Mouse (Mus musculus): ENCODE data around the gene Ccin. TPM values are rescaled to one million over a fixed set of nuclear protein-coding genes. Genes with fewer than 3 reads are reported as not detected.

Gene Ccin
- polyA plus RNA-seq, 1 experiment from 2014 or later, result 0.17 TPM

- H3K4me3 ChIP-seq (ENCODE audit: low read depth, low read length), result no peak overlapping the region
- H3K4me1 ChIP-seq (replicated peaks; ENCODE audit: control insufficient read depth, insufficient read depth, low read length), result peaks cover 4% of the 10 kb centered on the region; the same call in 1 of the 2 replicates
- H3K36me3 ChIP-seq (ENCODE audit: control insufficient read depth, insufficient read depth, low read length), result no peaks in the 10 kb centered on the region
- H3K27me3 ChIP-seq (ENCODE audit: control insufficient read depth, insufficient read depth, low read length), result peaks cover 3% of the 10 kb centered on the region
- 72% methylated on average over 9 of the region's 9 CpGs for WGBS
- H3K9ac ChIP-seq (ENCODE audit: low read depth, low read length), result no peak overlapping the region
- H3K27ac ChIP-seq (ENCODE audit: low read depth, low read length), result no peak overlapping the region
- ATAC-seq (ENCODE audit: low FRiP score) (no peak), DNase-seq (ENCODE audit: low spot score) (no peak)
- peak overlapping the region; percentile 12; the same call in 1 of the 2 replicates for H3K4me2 ChIP-seq (replicated peaks; ENCODE audit: low read depth, low read length)
- no peaks in the 10 kb centered on the region for H3K9me3 ChIP-seq (ENCODE audit: control insufficient read depth, low read length)
Observed at GRCm38 (mm10) chr4:43959523-43960179, 23.6 kb upstream of the Ccin start.

GRCm38 (mm10) chr4:43960207-43960606 is 23.1 kb upstream of the Ccin start:
- H3K27me3 ChIP-seq (ENCODE audit: control insufficient read depth, insufficient read depth, low read length), result peaks cover 3% of the 10 kb centered on the region
- DNase-seq (ENCODE audit: low spot score) (no peak), ATAC-seq (ENCODE audit: low FRiP score) (no peak)
- no peak overlapping the region for H3K9ac ChIP-seq (ENCODE audit: low read depth, low read length)
- no peaks in the 10 kb centered on the region for H3K36me3 ChIP-seq (ENCODE audit: control insufficient read depth, insufficient read depth, low read length)
- H3K4me2 ChIP-seq (replicated peaks; ENCODE audit: low read depth, low read length), result no peak overlapping the region
- H3K4me3 ChIP-seq (ENCODE audit: low read depth, low read length), result no peak overlapping the region
- no peak overlapping the region for H3K27ac ChIP-seq (ENCODE audit: low read depth, low read length)
- WGBS, result 89% methylated on average over 6 of the region's 6 CpGs
- H3K4me1 ChIP-seq (replicated peaks; ENCODE audit: control insufficient read depth, insufficient read depth, low read length), result peaks cover 4% of the 10 kb centered on the region; the same call in 1 of the 2 replicates
- H3K9me3 ChIP-seq (ENCODE audit: control insufficient read depth, low read length), result no peaks in the 10 kb centered on the region

GRCm38 (mm10) chr4:43964326-43964833 is 18.9 kb upstream of the Ccin start:
- Histone ChIP-seq H3K9me3 (ENCODE audit: control insufficient read depth, low read length) (no peaks in the 10 kb centered on the region), H3K9ac (ENCODE audit: low read depth, low read length) (no peak overlapping the region), H3K36me3 (ENCODE audit: control insufficient read depth, insufficient read depth, low read length) (no peaks in the 10 kb centered on the region), H3K4me2 (replicated peaks; ENCODE audit: low read depth, low read length) (no peak overlapping the region), H3K27ac (ENCODE audit: low read depth, low read length) (no peak overlapping the region), H3K4me3 (ENCODE audit: low read depth, low read length) (no peak overlapping the region), H3K27me3 (ENCODE audit: control insufficient read depth, insufficient read depth, low read length) (no peaks in the 10 kb centered on the region; the same call in 1 of the 2 replicates), H3K4me1 (replicated peaks; ENCODE audit: control insufficient read depth, insufficient read depth, low read length) (peaks cover 6% of the 10 kb centered on the region)
- DNase-seq (ENCODE audit: low spot score) (no peak), ATAC-seq (ENCODE audit: low FRiP score) (no peak)
- WGBS, result 48% methylated on average over 2 of the region's 2 CpGs

- no peaks in the 10 kb centered on the region for H3K9me3 ChIP-seq (ENCODE audit: control insufficient read depth, low read length)
- H3K27me3 ChIP-seq (ENCODE audit: control insufficient read depth, insufficient read depth, low read length), result no peaks in the 10 kb centered on the region
- 70% methylated on average over 4 of the region's 4 CpGs for WGBS
Observed at GRCm38 (mm10) chr4:43964951-43965684, 18.2 kb upstream of the Ccin start.

GRCm38 (mm10) chr4:43965856-43966535 is 17.3 kb upstream of the Ccin start:
- Histone ChIP-seq H3K36me3 (ENCODE audit: control insufficient read depth, insufficient read depth, low read length) (no peaks in the 10 kb centered on the region), H3K4me1 (replicated peaks; ENCODE audit: control insufficient read depth, insufficient read depth, low read length) (peaks cover 7% of the 10 kb centered on the region), H3K4me2 (replicated peaks; ENCODE audit: low read depth, low read length) (no peak overlapping the region), H3K27me3 (ENCODE audit: control insufficient read depth, insufficient read depth, low read length) (no peaks in the 10 kb centered on the region), H3K4me3 (ENCODE audit: low read depth, low read length) (no peak overlapping the region), H3K9ac (ENCODE audit: low read depth, low read length) (no peak overlapping the region), H3K27ac (ENCODE audit: low read depth, low read length) (no peak overlapping the region), H3K9me3 (ENCODE audit: control insufficient read depth, low read length) (no peaks in the 10 kb centered on the region)
- ATAC-seq (ENCODE audit: low FRiP score), result no peak
- 85% methylated on average over 7 of the region's 7 CpGs for WGBS
- DNase-seq (ENCODE audit: low spot score), result no peak

More at GRCm38 (mm10) chr4:43964951-43965684, 18.2 kb upstream of the Ccin start:
- no peak overlapping the region for H3K4me2 ChIP-seq (replicated peaks; ENCODE audit: low read depth, low read length)
- H3K9ac ChIP-seq (ENCODE audit: low read depth, low read length), result no peak overlapping the region
- no peaks in the 10 kb centered on the region for H3K36me3 ChIP-seq (ENCODE audit: control insufficient read depth, insufficient read depth, low read length)
- ATAC-seq (ENCODE audit: low FRiP score), result no peak
- no peak overlapping the region for H3K27ac ChIP-seq (ENCODE audit: low read depth, low read length)
- DNase-seq (ENCODE audit: low spot score), result no peak
- H3K4me3 ChIP-seq (ENCODE audit: low read depth, low read length), result no peak overlapping the region
- H3K4me1 ChIP-seq (replicated peaks; ENCODE audit: control insufficient read depth, insufficient read depth, low read length), result peaks cover 7% of the 10 kb centered on the region

- Histone ChIP-seq H3K4me1 (replicated peaks; ENCODE audit: control insufficient read depth, insufficient read depth, low read length) (peaks cover 12% of the 10 kb centered on the region), H3K27ac (ENCODE audit: low read depth, low read length) (no peak overlapping the region), H3K9ac (ENCODE audit: low read depth, low read length) (no peak overlapping the region), H3K9me3 (ENCODE audit: control insufficient read depth, low read length) (no peaks in the 10 kb centered on the region), H3K36me3 (ENCODE audit: control insufficient read depth, insufficient read depth, low read length) (no peaks in the 10 kb centered on the region), H3K4me3 (ENCODE audit: low read depth, low read length) (no peak overlapping the region), H3K4me2 (replicated peaks; ENCODE audit: low read depth, low read length) (no peak overlapping the region), H3K27me3 (ENCODE audit: control insufficient read depth, insufficient read depth, low read length) (no peaks in the 10 kb centered on the region)
- ATAC-seq (ENCODE audit: low FRiP score) (no peak), DNase-seq (ENCODE audit: low spot score) (no peak)
- 40% methylated on average over 13 of the region's 13 CpGs for WGBS
Observed at GRCm38 (mm10) chr4:43968650-43969049, 14.6 kb upstream of the Ccin start.

- WGBS, result 5% methylated on average over 4 of the region's 4 CpGs
- Histone ChIP-seq H3K4me3 (ENCODE audit: low read depth, low read length) (no peak overlapping the region), H3K4me1 (replicated peaks; ENCODE audit: control insufficient read depth, insufficient read depth, low read length) (peaks cover 12% of the 10 kb centered on the region), H3K9me3 (ENCODE audit: control insufficient read depth, low read length) (no peaks in the 10 kb centered on the region), H3K36me3 (ENCODE audit: control insufficient read depth, insufficient read depth, low read length) (no peaks in the 10 kb centered on the region), H3K27ac (ENCODE audit: low read depth, low read length) (no peak overlapping the region), H3K27me3 (ENCODE audit: control insufficient read depth, insufficient read depth, low read length) (no peaks in the 10 kb centered on the region), H3K4me2 (replicated peaks; ENCODE audit: low read depth, low read length) (no peak overlapping the region), H3K9ac (ENCODE audit: low read depth, low read length) (no peak overlapping the region)
- DNase-seq (ENCODE audit: low spot score) (peak; percentile 50), ATAC-seq (ENCODE audit: low FRiP score) (0 out of 2 replicates have a peak, but pooled peaks have one; percentile 41)
Observed at GRCm38 (mm10) chr4:43969373-43969772, 13.9 kb upstream of the Ccin start.

- DNase-seq (ENCODE audit: low spot score), result no peak
- H3K27ac ChIP-seq (ENCODE audit: low read depth, low read length), result no peak overlapping the region
- WGBS, result 85% methylated on average over 20 of the region's 20 CpGs
- no peak overlapping the region for H3K4me2 ChIP-seq (replicated peaks; ENCODE audit: low read depth, low read length)
- H3K36me3 ChIP-seq (ENCODE audit: control insufficient read depth, insufficient read depth, low read length), result no peaks in the 10 kb centered on the region
- no peak overlapping the region for H3K4me3 ChIP-seq (ENCODE audit: low read depth, low read length)
- no peaks in the 10 kb centered on the region for H3K9me3 ChIP-seq (ENCODE audit: control insufficient read depth, low read length)
- ATAC-seq (ENCODE audit: low FRiP score), result no peak
- H3K27me3 ChIP-seq (ENCODE audit: control insufficient read depth, insufficient read depth, low read length), result no peaks in the 10 kb centered on the region
- H3K9ac ChIP-seq (ENCODE audit: low read depth, low read length), result no peak overlapping the region
- peaks cover 12% of the 10 kb centered on the region for H3K4me1 ChIP-seq (replicated peaks; ENCODE audit: control insufficient read depth, insufficient read depth, low read length)
Observed at GRCm38 (mm10) chr4:43970393-43971330, 12.6 kb upstream of the Ccin start.
